Mouse (Mus musculus) urinary bladder, postnatal 10 days (tissue): ENCODE data around the gene Mllt6.
A peak's percentile ranks its signal among the peaks of the same experiment; 100 is the strongest.
"Not testable (repeated sequence)": the region's sequence is repeated elsewhere in the genome, so short reads cannot be mapped to it uniquely, and the experiment has no call there.

ENCODE experiments used
- DNase-seq: peaks from one replicate; pipeline ENCODE4 v3.0.0; 2022; ENCODE audit warnings: low spot score

Mllt6 gene

DNA sequence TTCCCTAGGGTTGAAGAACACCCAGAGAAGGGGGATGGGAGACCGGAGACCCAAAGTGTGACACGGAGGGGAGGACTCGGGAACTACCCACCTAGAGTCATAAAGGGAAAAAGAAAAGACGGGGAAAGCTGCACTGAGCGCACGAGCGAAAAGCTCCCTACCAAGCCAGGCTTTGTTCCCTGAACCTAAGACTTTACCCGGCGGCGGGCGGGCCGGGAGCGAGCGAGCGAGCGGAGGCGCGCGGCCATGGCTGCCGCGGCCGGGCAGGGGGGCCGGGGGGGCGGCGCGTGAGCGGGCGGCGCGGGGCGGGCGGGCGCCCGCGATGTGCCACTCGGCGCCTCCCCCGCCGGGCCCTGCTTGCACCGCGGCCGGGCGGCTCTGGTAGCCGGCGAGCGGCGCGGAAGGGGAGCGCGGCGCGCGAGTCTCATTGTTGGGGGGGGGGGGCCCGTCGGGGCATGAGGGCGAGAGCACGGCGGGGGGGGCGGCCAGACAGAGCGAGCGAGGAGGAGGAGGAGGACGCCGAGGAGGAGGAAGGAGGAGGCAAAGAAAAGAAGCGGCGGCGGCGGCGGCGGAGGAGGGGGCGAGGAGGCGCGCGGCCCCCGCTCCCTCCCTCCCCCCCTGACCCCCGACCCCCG, at the start of gene Mllt6:
Mllt6 (plus strand) TSS at position 522 of the 635 bp plus-strand sequence.
- DNase-seq = peak; percentile 35

DNA sequence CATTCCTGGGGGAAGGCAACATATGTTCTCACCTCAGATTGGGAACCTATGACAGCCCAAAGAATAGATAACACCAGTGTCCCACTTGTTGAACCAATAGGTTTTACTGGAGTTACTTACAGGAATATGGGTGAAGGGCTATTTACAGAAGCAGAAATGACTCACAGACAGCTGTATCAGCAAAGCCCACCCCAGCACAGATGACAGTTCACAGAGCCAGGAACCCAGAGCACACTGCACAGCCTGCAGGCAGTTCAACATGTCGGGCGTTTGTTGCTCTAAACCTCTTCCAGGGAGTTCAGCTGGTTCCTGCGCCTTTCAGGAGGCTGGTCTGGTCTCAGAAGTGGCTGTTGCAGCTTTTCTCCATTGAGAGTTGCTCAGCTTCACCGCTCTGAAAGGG, 47.9 kb upstream of the Mllt6 start:
- DNase-seq = no peak

DNA sequence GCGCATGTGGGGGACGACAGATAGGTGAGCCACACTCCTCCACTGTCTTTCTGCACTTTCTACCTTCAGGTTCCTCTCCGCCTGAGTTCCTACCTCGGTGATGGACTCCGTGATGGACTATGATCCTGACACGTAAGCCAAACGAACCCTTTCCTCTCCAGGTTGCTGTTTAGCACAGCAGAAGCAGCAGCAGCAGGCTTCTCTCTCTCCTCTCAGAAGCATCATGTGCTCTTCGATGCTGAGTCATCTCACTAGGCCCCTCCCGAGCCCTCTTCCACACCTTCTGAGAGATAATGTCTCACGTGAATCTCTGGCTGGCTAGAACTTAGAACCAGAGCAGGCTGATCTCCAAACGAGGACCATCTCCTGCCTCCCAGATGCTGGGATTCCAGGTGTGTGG, 44.8 kb upstream of the Mllt6 start:
- no peak for DNase-seq

DNA sequence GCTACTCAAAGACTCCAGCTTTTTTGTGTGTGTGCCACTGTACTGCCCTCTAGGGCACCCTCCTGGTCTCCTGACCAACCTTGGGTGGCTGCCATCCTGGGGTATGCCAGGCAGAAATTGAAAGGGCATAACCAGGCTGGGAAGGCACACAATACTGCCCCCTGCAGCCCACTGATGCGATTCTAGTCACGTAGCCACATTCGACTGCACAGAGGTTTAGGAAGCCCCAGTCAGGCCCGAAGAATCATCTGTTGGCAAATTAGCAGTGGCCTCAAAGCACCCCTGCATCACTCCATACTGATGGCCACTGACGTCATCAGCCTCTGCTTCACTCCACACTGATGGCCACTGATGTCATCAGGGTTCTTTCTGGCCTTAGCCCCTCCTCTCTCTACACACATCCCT, 43.8 kb upstream of the Mllt6 start:
- DNase-seq = no peak

DNA sequence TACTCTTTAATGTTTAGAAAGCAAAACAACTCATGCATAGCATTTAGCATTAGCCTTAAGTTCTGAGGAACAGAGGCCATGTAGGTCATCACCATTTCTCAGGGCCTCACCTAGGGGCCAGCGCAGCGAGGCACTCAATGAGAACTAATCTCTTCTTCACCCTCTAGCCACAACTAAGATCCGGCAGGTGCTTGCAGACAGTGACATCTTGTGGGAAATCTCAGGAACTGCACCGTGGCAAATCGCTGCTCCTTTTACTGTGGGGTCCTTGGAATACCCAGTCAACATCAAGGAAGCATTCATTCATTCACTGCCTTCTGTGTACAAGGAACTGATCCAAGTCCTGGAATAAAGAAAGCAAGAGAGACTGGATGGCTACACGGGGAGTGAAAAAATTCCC, 40.8 kb upstream of the Mllt6 start:
- no peak for DNase-seq

DNA sequence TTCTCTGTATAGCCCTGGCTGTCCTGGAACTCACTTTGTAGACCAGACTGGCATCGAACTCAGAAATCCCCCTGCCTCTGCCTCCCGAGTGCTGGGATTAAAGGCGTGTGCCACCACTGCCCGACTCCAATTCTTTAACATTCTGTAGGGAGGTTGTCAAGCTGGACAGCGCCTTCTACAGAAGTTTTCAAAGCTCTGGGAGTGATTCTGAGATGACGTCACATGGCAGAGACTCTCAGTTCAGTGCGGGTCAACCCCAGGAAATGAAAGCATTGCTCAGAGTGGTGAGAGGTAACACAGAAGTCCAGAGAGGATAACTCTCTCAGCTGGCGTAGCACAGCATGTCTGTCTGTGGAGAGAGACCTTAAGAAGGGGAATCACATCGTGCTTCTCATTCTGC, 40.0 kb upstream of the Mllt6 start:
- no peak for DNase-seq

DNA sequence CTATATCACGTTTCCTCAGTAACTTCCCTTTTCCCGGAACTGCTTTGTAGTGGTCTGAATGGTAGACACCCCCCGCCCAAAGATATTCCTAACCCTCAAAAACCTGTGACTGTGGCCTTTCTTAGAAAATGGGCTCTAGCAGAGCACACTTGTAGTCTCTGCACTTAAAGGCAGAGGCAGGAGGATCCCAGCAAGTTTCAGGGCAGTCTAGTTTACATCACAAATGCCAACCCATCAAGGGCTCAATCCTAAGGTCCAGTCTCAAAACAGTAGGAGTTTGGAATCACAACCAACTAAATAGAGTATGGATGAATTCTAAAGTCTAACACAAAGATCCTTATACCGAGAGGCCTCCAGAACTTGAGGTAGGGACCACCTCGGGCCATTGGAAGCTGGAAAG, 37.7 kb upstream of the Mllt6 start:
- DNase-seq = no peak

DNA sequence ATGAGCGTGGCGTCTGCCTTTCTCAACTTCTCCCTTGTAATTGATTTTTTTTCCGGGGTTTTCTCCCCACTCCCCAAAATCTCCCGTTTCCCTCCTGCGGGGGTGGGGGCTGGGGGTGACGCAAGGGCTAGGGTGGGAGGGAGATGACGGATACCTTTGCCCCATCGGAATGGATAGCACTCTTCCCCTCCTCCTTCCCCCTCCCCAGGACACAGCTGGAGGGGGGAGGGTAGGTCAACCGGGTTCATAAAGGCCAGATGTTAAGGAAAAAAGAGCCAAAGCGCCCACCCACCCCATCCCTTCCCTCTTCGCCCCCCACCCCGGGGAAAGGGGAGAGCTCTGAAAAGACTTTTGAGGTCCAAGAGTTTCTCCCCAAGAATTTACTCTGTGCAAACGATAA, 36.8 kb upstream of the Mllt6 start:
- no peak for DNase-seq

DNA sequence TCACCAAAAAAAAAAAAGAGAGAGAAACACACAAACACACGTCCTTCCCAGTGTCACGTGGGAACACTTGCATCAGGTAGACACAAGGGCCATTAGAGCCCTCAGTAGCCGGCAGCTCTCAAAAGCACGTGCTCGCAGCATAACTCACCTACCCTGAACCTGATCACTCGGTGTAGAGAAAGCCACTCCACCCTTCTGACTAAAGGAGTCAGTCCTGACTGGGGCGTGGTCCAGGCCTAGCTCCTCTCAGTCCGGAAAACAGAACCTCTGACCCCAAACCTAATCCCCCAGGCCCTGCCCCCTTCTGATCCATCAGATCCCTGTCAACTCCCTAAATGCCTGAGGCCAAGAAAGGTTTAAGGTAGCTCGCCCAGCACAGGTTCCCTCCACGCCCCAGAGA, 36.4 kb upstream of the Mllt6 start:
- no peak for DNase-seq

DNA sequence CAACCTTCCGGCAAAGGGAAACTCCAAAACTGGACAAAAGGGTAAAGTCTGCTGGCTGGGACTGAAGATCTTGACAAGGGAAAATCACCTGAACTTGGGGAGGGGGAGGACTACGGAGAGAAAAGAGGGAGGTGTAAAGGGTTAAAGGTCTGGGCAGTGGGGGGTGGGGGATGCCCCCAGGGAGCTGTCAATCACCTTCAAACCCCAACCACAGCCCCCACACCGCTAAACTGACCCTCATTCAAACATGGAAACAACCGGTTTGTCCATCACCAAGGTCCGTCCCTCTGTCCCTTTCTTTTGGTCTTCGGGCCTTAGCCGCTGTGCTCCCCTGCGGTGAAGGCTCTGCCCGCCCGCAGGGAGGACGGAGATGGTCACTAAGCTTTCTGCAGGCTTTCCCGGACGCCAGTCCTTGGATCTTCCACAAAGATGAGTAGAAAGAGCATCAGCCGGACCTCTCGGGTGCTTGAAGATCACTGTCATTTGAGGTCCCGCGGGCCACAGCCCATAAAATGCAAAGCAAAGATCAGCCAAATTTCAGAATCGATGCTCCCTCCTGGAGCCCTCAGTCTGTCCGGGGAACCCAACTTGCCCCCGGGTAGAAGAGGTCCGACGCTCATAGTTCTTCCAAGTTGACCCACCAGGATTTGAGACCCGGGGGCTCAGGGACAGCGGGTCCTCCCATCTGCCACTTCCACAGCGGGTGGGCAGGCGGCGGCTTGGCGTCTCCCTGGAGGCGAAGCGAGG, 35.5 kb upstream of the Mllt6 start:
- no peak for DNase-seq

DNA sequence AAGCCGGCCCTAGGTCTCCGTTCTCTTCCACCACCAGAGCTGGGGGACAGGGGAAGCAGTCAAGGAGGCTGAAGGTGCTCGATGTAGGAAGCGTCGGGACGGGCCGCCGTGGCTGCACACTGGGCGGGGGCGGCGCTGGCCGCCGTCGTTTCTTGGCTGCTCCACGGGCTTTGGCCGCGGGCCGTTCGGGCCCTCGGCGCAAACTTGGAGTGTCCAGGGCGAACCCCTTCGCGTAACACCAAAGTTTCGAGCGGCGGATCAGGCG, 35.0 kb upstream of the Mllt6 start:
- no peak for DNase-seq

DNA sequence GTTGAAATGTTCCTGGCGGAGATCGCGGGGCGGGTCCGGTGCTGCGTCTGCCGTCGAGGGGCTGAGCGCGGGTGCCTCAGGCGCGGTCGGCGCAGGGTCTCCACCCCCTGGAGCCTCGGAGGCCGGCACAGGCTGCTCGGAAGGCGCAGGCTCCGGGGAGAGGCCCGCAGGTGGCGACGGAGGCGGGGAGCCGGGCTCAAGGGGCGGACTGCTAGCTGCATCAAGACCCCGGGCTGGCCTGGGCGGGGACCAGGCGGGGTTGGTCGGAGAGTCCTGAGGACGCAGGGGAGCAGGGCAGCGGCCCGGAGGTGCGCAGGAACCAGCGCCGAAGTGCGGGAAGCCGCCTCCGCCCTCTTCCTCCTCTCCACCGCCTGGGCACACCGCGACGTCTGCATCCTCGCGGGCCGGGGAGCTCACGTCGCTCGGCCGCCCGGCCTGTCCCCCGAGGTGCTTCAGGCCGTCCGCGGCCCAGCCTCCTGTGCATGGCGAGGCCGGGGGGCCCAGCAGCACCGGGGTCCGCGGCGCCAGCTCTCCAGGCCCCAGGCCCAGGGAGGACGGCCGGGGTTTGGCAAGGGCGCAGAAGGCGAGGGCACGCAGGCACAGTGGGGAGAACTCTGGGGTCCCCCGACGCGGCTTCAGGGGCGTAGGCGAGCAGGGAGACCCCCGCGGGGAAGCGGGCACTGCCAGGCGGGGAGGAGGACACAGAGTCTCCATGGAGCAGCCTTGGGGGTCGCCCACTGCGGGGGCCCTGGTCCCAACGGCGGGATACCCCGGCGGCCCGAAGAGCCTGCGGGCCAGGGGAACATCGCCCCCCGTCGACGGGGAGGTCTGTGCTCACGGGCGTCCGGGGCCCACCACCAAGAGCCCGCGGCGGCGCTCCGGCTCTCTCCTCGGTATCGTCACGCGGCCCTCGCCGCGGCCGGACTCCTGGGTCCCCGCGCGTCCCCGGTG, 34.4 kb upstream of the Mllt6 start:
- DNase-seq = no peak

DNA sequence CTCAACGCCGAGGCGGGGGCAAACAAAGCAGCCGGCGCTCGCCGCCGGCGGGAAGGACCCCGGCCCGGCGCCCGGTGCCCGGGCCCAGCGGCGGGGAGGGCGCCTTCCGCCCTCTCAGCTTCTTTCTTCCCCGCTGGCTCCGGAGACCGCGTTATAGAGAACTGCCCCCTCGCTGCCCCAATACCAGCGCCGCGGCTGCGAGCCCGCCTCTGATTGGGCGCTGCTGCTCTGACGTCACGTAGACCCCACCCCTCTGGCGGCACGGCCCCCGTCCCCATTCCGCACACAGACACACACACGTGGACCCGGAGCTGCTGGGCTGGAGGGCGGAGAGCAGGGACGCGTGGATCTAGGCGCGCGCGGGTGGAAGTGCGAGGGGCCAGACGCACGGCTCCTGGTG, 33.6 kb upstream of the Mllt6 start, which contains the start of gene Epop:
Epop (minus strand) TSS at position 127 of the 400 bp plus-strand sequence.
- peak; percentile 63 for DNase-seq

DNA sequence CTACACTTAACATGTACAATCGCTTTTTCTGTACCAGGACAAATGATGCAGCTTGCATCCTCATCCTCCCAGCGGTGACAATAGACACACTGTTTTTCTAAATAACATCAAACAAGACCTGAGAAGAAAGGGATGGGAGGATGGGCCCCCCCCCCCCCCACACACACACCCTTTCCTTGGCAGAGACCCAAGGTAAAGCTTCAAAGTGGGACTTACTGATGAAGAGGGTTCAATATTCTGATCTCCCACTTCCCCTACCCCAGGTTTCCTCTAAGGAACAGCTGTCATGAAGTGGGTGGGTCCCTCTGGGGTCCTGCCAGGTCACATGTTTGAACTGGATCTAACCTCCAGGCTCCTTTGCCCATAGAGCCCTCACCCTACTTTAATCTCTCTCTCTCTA, 32.2 kb upstream of the Mllt6 start:
- no peak for DNase-seq

DNA sequence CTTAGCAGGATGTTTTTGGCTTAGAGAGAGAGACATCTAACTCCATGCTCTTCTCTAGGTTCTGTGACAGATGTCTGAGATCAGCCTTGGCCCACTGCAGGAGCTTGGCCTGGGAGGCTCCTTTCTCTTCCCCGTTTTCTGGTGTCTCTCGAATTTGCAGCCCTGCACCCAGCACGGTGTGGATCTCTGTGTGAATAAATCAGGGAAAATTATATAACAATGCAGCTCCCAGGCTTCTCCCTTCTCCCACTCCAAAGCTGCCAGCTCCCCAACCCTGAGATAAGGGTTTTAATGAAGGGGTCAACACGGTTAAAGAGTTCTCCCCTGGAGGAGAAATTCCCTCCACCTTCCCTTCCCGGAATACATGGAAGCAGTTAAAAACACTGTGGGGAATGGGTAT, 31.7 kb upstream of the Mllt6 start:
- DNase-seq = no peak

DNA sequence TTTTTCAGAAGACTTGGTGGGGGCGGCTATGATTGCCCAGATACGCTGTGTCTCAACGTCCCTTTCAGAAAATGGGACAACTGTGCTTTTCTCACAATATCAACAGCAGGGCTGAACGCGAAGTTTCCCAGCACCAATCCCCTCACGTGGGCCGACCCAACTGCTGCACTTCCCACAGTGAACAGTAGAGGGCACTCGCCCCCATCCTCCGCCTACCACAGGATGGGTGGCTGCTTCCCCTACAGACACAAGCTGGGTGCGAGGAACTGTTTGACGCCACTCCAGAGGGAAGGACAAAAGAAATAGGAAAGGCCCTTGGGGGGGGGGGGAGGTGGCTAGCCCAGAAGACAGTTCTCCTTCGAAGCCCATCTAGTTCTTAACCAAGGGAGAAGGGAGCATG, 31.3 kb upstream of the Mllt6 start:
- peak; percentile 55 for DNase-seq

DNA sequence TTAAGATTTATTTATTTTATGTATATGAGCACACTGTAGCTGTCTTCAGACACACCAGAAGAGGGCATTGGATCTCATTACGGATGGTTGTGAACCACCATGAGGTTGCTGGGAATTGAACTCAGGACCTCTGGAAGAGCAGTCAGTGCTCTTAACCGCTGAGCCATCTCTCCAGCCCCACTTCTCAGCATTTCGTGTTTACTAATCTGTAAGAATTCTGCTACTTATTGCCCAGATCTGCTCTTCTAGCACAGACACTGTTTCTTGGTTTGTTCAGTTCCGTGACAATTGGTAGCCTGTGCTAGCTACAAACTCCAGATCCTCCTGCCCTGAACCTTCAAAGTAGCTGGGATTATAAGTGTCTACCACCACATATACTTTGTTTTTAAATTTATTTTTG, 30.8 kb upstream of the Mllt6 start:
- DNase-seq = not testable (repeated sequence)

DNA sequence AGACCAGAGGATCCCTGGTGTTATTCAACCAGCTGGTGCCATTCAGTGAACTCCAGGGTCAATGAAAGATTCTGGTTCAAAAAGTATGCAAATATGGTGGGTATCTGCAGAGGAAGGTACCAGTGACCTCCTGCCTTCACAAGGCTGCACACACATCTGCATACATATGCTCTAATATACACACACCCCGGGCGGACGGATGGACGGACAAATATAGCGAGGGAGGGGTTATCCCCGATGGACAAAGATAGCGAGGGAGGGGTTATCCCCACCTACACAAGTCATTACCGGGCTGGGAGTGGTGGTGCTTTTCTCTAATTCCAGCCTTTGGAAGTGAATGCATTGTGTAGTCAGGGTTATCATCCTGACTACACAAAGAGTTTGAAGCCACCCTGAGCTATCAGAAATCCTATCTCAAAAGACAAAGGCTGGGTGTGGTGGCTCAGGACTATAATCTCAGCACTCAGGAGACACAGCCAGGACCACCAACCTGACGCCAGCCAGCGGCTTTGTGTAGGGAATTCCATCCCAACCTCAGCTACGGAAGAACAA, 27.7 kb upstream of the Mllt6 start:
- no peak for DNase-seq

DNA sequence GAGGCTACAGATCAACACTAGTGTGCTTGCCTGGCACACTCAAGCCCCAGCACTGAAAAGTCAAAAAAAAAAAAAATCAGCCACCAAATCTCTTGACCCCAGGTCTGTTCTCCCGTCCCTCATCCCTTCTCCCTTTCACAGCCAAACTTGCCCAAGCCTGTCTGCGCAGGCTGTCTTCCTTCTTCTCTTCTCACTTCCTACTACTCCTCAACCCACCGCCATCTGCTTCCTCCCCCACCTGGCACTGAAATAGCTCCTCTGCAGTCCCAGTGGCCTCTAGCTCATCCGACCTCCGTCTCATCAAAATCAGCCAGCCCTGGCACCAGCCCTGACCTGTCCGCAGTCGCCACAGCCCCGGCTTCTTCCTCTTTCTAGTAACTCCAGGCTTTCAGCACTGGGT, 21.5 kb upstream of the Mllt6 start:
- no peak for DNase-seq

DNA sequence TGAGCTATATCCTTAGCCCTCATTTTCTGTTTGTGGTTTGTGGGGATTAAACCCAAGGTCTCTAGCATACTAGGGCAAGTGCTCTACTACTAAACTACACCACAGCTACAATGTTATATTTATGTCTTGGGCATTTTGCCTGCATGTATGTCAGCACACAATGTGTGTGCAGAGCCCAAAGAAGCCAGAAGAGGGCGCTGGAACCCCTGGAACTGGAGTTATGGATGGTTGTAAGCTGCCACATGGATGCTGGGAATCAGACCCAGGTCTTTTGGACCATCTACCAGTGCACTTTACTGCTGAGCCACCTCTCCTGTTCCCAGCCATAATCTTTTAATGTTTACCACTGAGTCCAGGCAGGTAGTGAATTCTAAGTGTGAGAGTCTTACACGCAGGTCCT, 20.5 kb upstream of the Mllt6 start:
- no peak for DNase-seq

DNA sequence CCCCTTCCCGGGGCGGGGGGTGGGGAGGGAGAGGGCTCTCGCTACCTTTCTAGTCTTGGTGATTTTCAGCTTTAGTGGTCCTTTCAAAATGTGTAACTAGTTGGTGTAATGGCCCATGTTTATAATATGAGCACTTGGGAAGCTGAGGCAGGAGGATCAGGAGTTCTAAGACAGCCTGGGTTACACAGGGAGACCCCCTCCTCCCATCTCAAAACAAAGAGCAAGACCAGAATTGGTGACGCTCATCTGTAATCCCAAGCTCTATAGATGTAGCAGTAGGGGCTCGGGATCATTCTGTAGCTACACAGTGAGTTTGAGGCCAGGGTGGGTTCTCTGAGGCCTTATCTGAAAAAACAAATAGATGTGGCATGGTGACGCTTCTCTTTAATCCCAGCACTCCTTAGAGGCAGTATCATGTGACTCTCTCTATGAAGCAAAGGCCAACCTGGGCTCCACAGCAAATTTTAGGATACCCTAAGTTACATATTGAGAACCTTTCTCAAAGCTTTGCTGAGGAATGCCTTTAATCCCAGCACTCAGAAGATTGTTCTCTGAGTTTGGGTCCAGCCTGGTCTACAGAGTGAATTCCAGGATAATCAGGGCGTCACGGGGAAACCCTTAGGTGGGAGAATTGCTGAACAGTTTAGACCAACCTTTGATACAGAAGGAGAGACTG, 19.7 kb upstream of the Mllt6 start:
- no peak for DNase-seq

DNA sequence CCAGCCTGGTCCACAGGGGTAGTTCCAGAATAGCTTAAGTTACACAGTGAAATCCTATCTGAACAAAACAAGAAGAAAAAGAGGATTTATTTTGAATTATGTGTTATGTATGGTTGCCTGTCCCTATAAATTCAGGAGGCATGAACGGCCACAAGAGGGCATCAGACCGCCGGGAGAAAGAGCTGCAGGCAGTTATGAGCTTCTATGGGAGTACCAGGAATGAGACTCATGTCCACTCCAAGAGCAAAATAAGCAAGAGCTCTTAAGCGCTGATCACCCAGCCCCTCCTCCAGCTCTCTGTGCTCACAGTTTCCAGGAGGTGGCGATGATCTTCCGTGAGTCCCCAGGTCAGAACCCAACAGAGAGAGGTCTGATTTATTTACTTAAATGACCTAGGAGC, 18.4 kb upstream of the Mllt6 start:
- no peak for DNase-seq
